Mouse (Mus musculus) small intestine, adult 2 months (tissue): ENCODE measurements around the gene Ier5l.

Source experiments
- CTCF ChIP-seq: fragments of 200-500 bp; IDR thresholded peaks from 2 replicates; pipeline ENCODE4 v1.5.1; 2012; ENCODE audit warnings: low read depth, mild to moderate bottlenecking, control low read depth, inconsistent platforms, low read length, moderate library complexity, mixed read lengths; ENCODE audit not compliant: insufficient replicate concordance, insufficient read length; ENCODE audit errors: extremely low read depth
- POLR2A ChIP-seq: fragments of 200-500 bp; IDR thresholded peaks from 2 replicates; pipeline ENCODE4 v1.6.1; 2012; ENCODE audit warnings: low read depth, mild to moderate bottlenecking, control low read depth, inconsistent platforms, low read length, moderate library complexity

GRCm38 (mm10) chr2:30442498-30442890, 31.5 kb downstream of the Ier5l start:
- TF ChIP-seq POLR2A, result no peak
- TF ChIP-seq CTCF, result no peak
